Mouse (Mus musculus) heart, adult 9 months (tissue): ENCODE results near the gene Lama5.

ENCODE experiments used
- DNase-seq, 2 experiments: peaks; one replicate each; pipeline ENCODE4 v3.0.0; 2022; ENCODE audit warnings: low spot score in 2 of 2

Lama5 gene

DNA sequence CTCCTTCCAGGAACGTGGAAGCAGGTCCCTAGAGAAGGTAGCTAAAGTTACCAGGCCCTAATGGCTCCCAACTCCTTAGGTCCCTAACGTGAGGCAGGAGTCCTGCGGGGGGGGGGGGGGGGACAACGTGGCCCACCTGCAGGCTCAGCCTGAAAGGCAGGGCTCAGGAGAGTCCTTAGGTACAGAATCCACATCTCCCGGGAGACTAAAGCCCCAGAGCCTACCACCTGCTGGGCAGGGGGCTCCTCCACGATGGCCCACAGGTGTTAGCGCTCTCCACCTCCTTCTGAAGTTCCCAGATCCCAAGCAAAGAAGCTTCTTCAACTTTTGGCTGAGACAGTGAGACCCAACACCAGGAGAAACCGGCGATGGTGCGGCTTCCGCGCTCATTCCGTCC lies 1.0 kb downstream of the Lama5 start:
- DNase-seq = no peak

DNA sequence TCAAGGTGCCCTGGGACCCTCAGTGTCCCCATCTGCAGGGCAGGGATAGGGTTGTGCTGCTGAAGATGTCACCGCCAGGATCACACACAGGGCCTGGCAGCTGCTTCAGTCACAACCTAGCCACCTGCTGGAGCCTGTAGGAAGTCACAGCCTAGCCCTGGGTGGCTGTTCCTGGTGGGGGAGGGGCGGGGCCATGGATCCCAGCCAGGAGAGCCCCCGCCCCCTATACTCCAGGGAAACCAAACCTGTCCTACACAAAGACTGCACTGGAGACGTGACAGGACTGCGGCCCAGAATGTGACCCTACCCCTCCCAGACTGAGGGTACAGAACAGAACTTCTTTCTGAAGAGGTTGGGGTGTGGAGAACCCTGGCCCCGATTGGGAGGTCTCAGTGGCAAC lies 3.4 kb downstream of the Lama5 start:
- DNase-seq = no peak

DNA sequence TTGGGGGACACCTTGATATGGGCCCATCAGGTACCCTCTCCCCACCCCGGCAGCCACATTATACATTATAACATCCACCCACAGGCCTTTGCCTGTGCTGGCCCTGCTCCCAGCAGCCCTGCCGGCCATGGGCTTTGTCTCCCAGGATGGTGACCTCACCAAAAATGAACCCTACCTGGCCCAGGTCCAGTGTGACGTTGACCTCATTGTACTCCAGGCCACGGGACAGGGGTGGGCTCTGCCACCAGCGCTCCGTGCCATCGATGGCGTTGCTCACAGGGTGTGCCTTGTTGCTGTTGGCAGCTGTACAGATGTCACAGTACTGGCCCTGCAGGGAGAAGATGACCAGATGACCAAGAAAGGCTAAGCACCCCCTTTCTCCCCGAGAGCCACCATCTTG lies 4.6 kb downstream of the Lama5 start:
- no peak for DNase-seq

DNA sequence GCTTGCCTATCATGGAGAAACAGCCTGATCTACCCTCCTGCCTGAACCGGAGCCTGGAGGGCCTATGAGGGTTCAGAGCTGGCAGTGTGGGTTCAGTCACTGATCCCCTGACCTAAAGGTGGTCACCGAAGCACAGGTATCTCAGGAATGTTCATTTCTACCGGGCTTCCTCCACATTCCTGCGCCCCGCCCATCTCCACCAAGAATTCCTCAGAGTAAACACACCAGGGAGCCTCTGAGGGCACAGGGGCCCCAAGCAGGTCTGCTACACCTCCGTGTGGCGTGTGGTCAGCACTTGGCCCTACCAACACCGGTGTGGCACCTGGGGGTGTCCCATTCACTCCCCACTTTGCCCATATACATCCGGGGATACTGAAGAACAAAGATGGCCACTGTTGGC lies 5.5 kb downstream of the Lama5 start:
- no peak for DNase-seq

DNA sequence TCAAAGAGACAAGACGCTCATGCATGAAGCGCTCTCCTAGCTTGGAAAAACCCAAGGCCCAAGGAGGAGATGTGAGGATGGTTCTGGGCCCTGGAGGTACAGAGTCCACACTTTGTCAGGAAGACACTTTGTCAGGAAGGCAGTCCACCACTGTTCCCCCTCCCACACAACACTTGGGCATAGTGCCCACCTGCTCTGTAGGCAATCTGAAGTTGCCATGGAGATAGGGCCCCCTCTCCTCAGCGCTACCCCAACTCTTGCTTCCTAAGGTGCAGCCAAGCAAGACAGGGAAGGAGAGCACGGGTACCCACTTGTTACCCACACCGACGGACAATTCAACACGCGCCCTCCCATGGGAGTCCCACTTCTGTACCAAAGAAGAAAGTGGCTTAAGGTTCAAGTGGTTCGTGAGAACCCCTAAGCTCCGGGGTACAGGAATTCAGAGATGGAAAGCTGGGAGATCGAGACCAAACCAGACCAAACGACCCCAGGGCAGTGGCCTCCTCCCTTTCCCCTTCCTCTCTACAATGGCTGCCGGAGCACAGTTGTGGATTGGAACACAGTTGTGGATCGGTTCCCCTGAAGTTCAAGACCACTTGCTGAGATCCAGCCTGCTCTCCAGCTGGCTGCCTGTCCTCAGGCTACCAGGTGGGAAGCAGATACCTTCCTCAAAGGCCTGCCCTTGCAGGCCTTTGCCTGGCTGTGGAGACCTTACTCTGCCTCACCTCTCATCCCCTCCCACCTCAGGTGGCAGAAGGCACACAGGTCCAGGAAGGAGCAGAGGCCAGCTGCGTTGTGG lies 6.3 kb downstream of the Lama5 start:
- DNase-seq = no peak

DNA sequence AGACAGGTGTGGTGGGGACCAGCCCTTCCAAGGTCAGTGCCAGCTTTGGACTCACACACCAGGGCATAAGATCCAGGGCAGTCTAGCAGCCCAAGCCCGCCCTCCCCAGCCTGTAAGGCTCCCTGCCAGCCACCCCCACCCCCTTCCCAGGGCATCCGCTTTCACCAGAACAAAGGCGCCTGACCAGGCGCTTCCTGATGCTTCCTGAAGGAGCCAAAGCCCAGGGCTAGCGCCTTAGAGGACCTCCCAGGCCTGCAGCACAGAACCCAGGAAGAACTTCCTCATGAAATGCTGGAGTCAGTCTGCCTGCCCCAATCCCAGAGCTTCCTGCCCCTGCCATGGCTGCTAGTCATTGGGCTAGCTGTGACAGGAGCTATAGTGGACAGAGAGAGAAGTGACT lies 7.0 kb downstream of the Lama5 start:
- DNase-seq = peak; percentile 58 to 64

DNA sequence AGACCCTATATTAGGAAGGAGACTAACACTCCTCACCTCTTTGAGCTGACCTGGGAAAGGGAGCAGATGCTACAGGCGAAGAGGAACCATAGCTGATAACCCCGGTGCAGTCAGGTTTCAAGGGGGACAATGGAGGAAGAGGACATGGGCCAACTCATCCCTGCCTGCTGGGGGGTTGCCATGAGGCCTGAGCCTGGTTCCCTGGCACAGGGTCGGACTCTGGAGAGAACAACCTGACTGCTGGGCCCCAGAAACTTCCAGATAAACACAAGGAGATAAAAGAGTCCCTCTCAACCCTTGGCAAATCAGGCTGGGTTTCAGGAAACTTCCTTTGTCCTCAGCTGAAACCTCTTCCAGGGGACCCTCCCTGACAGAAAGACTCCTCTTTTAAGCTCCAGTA lies 7.4 kb downstream of the Lama5 start:
- DNase-seq = no peak

DNA sequence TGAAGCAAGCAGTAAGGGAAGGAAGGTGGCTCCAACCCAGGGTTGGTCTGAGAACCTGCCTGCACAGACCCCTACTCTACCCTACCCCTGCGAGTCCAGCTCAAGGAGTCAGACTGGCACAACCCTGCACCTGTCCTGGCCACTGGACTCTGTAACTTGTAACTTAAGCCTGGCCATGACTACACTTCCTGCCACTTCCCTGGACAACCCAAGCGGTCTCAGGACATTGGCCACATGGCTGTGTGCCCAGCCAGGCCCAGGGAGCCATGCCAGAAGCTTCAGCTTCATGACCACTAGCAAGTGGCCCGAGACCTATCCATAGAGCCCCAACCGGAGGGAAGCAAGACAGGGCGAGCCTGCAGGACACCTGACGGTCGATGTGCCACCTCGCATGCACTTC lies 8.1 kb downstream of the Lama5 start:
- peak; percentile 79 to 89 for DNase-seq

DNA sequence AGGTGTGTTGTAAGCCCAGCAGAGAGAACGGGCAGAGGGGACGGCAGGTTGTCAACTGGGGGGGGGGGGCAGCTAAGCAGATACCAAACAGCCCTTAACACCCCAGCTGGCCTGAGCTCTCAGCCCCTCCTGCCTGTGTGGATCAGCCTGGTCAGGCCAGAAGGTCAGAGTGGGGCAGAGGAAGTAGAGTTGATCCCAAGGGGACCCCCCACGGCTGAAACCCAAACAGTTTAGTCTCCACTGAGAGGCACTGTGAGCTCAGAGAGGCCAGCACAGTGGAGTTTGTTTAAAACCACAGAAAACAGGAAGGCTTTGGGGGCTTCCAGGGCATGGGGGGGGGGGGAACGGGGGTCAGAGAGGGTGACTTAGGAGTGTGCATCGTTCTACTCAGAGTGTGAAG lies 8.7 kb downstream of the Lama5 start:
- DNase-seq = no peak

DNA sequence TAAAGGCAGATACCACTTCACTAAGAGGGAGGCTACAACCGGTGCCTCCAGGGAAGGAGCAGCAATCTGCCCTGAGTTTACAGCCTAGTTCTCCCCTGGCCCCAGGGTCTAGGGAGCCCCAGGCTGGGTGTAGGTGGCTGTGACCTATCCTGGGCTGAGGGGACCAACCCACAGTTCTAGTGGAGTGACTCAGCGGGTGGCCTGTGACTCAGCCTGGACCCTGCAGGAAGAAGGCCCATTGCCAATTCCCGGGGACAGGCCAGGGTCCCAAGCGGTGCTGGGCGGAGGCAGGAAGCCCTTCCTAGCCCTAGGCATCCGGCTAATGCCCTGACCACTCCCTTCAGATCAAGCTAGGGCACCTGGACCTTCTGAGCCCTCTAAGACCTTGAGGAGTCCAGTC lies 9.7 kb downstream of the Lama5 start:
- peak; percentile 60 to 72 for DNase-seq

DNA sequence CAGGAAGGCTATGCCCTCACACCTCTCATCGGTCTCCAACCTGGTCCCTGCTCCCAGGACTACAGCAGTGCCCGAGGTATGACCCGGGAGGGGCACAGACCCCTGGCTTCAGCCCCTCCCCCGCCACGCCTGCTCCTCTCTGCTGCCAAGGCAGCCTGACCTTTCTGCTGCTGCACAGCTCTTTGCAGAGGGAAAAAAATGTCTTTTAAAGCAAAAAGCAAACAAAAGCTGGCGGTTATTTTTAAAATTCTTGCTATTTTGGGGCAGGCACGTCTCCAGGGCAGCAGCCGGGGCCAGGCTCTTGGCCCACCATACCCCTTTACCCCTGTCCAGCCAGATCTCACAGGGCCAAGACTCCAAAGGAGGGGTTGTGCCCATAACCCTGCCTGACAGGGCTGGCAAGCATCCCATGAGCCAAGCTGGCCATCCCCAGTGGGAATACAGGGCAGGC lies 10.6 kb downstream of the Lama5 start:
- DNase-seq = peak in 1 of 2 experiments; percentile 37

DNA sequence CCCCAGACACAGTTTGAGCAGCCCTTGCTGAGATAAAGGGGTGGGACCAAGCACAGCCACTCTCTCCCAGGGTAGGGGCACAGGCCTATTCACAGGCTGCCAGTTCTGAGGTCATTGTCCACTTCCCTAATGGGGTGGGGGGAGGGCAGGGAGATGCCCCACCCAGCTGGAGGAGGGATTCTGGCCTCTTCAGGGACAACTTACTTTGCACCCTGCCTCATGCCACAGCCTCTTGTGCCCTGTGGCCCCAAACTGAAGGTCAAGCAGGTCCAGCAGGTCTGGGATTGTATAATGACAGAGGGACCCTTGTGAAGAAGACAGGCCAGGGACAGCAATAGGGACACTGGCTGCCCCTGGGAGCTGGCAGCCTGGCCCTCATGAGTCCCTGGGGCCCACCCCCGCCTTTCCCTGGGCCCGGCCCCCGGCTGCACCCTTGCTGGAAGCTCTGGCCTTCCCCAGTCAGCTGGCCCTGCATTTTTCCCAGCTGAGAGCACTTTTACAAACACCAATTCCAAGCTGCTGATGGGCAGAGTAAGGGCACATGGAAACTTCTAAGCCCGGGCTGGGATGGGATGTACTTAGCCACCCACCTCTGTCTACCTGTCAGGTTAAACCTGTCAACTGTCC lies 11.2 kb downstream of the Lama5 start:
- no peak for DNase-seq

DNA sequence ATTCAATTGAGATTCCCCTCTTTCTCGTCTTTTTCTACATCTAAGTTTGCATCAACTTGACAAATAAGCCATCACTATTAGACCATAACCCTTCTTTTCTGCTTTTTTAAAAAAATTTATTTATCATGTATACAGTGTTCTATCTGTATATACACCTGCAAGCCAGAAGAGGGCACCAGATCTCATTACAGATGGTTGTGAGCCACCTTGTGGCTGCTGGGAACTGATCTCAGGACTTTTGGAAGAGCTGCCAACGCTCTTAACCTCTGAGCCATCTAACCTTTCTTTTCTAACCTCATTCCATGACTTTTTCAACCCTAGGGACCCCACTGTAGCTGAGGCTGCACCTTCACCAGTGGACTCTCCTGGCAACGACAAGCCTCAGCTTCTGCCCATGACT lies 13.4 kb downstream of the Lama5 start:
- DNase-seq = no peak

DNA sequence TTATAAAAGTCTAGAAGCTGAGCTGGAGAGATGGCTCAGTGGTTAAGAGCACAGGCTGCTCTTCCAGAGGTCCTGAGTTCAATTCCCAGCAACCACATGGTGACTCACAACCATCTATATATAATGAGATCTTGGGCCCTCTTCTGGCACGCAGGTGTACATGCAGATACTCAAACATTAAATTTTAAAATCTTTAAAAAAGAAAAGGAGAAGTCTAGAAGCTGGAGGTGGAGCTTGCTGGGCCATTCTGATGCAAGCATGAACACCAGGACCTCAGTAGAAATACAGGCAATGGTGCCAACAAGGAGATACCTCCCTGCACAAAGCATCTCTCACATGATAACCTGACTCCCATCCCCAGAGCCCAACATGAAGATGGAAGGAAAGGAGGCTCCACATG lies 16.7 kb downstream of the Lama5 start:
- DNase-seq = no peak

DNA sequence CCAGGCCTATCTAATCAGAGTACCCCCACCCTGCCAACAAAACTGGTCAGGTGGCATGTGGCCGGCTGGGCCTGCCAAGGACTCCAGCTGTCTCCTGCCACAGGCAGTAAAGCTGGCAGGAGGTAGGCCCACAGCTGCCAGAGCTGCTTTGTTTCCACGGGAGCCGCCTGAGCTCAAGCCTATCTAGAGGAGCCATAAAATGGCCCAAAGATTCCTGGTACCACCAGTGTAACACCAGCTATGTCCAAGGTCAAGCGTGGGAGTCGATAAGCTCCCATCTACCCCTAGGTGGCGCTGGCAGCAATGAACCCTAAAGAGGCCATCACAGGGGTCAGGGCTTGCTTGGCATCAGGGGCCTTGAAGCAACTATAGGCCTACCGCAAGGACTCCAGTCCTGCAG lies 17.8 kb downstream of the Lama5 start:
- peak; percentile 71 to 80 for DNase-seq

DNA sequence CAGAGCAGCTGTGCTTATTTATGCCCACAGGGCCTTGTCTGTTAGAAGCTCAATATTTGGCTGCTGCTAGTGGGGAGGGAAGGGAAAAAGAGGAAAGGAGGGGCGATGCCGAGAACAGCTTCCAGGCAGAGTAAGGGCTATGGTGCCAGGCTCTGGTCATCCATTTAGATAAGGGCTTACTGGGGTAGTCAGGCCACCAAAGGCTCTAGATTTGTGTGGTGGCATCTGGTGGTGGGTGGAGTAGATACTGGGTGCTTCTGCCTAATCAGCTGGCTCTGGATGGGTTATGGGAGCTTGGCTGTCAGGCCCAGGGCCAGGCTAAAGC lies 19.7 kb downstream of the Lama5 start:
- peak; percentile 80 to 86 for DNase-seq

DNA sequence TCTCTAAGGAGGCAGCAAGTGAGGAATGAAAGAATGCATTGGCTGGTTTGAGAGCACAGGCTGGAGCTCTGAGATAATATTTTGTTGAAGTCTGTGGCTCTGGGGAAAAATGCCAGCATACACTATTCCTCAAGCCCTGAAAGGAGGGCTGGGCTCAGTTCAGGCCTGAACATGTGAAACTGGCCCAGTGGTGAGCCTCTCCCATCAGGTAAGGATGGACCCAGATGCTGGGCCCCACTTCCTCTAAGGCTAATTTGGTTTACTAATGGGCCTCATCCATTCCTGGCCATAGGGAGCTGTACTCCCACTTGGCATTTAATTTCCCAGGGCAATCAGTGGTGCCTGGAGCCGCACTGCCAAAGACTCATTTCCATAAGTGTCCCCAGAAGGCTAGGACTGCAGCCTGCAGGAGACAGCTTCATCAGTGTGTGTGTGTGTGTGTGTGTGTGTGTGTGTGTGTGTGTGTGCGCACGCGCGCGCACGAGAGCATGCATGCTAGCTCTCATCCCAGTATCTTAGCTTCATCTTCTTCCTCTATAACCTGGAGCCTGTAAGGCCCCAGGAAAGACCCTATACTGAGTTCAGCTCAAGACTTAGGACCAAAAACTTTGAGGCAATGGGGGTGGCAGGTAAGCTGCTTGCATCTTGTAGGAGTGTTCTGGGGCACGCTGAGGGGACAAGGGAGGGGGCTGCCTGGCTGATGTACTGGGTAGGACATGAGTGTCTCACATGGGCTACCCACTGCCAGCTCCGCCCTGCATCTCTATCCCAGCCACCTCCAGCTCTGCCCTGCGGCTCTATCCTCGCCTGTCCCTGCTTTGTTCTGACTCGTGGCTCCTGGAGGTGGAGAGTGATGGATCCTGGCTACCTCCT lies 20.3 kb downstream of the Lama5 start:
- no peak for DNase-seq

DNA sequence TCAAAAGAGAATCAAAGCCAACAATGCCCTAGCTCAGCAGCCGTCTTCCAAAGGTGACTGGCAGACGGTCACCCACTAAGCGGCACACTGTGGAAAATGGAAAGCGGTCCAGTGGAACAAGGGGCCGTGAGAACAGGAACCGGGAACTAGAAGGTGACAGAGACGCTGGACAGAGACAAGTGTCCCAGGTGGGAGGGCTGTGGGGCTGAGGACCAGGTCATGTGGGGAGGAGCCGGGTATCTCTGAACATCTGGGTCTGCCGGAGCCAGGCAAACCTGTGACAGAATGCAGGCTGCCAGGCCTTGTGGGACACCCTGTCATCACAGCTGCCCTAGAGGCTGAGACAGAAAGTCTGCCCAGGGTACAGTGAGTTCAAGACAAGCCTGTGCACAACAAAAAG lies 21.2 kb downstream of the Lama5 start:
- DNase-seq = peak; percentile 69 to 72

DNA sequence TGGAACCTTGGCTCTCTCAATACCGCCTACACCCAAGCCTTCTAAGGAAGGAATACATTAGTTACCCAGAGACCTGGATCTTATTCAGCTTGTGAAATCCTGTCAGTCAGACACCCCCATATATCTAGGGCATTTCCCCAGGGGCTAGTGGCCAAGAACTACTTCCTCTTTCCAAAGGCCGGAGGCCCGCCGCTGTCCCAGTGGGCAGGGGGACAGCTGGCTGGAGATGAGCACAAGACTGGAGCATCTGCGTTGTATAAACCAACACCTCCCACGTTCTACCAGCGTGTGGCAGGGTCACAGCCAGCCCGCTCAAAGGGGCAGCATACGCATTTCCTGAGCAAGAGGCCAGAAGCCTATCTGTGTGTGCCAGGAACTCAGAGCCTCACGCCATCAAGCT lies 22.9 kb downstream of the Lama5 start:
- no peak for DNase-seq

DNA sequence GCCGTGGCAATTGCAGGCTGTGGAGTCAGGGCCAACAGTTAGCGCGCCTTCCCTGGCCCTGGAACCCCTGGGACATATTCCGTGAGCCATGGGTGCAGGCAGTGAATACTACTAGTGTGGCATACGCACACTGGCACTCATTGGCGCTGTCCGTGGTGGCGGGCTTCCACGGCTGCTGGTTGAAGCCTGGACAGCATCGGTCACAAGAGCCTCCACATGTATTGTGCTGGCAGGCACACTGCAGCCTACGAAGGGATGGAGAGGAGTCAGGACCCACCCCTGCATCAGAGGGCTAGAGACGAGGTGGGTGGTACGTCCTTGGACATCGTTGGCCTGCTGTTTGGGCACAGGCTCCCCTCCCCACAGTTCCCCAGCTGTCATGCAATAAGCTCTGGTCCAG lies 23.4 kb downstream of the Lama5 start:
- no peak for DNase-seq

DNA sequence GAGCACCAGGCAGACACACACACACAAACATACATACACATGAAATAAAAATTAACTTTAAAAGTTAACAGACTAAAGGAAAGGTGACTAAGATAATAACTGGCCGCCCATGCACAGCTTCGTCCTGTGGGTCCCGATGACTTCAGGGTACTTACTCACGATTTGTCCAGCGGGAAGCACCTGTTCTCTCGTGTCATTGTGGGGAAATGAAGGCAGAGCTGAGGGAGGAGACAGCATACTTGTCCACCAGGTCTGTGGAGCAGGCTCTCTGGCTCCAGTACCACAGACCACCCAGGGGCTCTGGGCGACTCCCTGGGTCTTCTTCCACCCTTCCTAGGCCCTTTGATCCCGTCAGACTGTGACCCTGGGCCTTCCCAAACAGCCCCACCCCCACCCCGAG lies 24.4 kb downstream of the Lama5 start:
- no peak for DNase-seq

DNA sequence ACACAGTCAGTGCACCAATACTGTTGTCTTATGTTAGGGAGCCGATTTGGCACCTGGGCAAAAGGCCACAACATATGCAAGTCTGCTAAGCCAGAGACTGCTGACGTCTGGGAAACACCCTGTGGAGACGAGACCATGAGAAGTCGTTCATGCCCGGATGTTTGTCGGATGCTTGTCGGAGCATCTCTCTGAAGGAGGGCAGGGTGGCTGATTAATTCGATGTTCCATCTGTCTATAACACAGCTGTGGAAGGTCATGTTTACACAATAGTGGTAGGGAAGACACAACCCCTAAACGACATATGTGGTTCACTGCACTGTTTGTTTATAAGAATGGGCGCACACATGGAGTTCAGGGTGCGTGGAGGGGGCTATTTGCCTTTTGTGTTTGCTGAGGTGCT lies 25.0 kb downstream of the Lama5 start:
- no peak for DNase-seq

DNA sequence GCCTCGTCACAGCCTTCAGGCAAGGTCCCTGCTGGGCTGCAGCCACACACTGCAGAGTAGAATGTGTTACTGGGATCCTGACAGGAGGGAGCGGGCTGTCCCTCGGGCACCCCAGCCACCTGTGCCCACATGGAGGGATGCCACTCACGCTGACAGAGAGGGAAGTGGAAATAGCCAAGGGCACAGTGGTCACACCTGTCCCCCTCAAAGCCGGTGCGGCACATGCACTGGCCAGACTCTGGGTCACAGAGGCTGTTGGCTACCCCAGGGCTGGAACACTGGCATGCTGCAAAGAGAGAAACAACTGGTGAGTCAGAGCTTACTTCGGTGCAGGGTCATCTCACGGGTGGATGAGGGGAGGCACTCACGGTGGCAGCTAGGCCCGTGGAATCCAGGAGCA lies 26.9 kb downstream of the Lama5 start:
- DNase-seq = no peak
